Mouse (Mus musculus): ENCODE measurements around the gene 4930470P17Rik. TPM values are rescaled to one million over a fixed set of nuclear protein-coding genes. Genes with fewer than 3 reads are reported as not detected.

The 4930470P17Rik gene
- polyA plus RNA-seq, 1 experiment from 2014 or later, result not detected

GRCm38 (mm10) chr2:170577502-170577901 lies 24.3 kb downstream of the 4930470P17Rik start:
- H3K36me3 ChIP-seq, result no peaks in the 10 kb centered on the region
- H3K27ac ChIP-seq, result no peak overlapping the region
- WGBS, result 82% methylated on average over 3 of the region's 3 CpGs
- no peak for ATAC-seq (ENCODE audit: insufficient number of reproducible peaks, low FRiP score, low TSS enrichment, low read depth)
- no peak overlapping the region for H3K4me2 ChIP-seq
- 0 out of 2 replicates have a peak, but pooled peaks cover 4% of the 10 kb centered on the region for H3K4me1 ChIP-seq
- H3K27me3 ChIP-seq, result no peaks in the 10 kb centered on the region
- H3K9me3 ChIP-seq, result no peaks in the 10 kb centered on the region
- no peak overlapping the region for H3K4me3 ChIP-seq
- H3K9ac ChIP-seq, result no peak overlapping the region

DNA sequence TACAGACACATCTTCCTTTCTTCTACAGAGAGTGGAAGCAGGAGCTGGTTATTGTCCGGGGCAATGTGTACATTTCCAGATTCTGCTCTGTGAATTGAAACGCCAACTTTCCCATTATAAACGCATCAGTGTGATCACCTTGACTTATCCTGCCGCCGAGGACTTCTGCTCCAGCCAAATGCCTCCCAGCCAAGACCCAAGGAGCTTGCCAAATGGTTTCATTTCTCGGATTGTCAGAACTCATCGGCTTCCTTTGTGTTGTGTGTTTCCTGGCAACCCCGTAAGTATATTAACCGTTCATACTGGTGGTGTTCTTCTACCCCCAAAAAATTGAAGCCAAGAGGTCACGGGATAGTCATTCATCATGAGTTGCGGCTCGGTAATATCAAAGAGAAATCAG lies 25.7 kb downstream of the 4930470P17Rik start:
- no peaks in the 10 kb centered on the region for H3K27me3 ChIP-seq
- WGBS, result 72% methylated on average over 12 of the region's 12 CpGs
- H3K4me1 ChIP-seq, result 0 out of 2 replicates have a peak, but pooled peaks cover 4% of the 10 kb centered on the region
- no peaks in the 10 kb centered on the region for H3K9me3 ChIP-seq
- no peak overlapping the region for H3K27ac ChIP-seq
- no peak overlapping the region for H3K9ac ChIP-seq
- ATAC-seq (ENCODE audit: insufficient number of reproducible peaks, low FRiP score, low TSS enrichment, low read depth), result no peak
- H3K4me2 ChIP-seq, result no peak overlapping the region
- no peaks in the 10 kb centered on the region for H3K36me3 ChIP-seq
- no peak overlapping the region for H3K4me3 ChIP-seq

DNA sequence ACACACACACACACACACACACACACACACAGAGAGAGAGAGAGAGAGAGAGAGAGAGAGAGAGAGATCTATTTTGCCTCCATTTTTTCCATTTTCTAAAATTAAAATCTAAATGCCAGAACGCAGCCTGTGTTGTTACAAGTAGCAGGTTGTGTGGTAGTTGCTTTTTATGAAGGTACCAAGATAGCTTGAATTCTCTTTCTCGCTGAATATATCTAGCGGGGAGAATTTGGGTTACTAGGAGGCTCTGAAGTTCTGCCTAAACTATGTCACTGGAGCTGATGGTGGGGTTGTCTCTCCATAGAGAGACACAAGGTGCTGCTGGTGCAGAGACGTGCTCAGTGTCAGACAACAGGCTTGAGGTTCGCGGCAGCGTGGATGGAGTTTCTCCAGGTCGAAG lies 36.8 kb downstream of the 4930470P17Rik start:
- H3K4me1 ChIP-seq, result no peaks in the 10 kb centered on the region
- no peak overlapping the region for H3K4me3 ChIP-seq
- no peak overlapping the region for H3K4me2 ChIP-seq
- ATAC-seq (ENCODE audit: insufficient number of reproducible peaks, low FRiP score, low TSS enrichment, low read depth), result no peak
- no peaks in the 10 kb centered on the region for H3K27me3 ChIP-seq
- H3K9me3 ChIP-seq, result no peaks in the 10 kb centered on the region
- WGBS, result 86% methylated on average over 8 of the region's 8 CpGs
- H3K36me3 ChIP-seq, result no peaks in the 10 kb centered on the region
- no peak overlapping the region for H3K9ac ChIP-seq
- H3K27ac ChIP-seq, result no peak overlapping the region

DNA sequence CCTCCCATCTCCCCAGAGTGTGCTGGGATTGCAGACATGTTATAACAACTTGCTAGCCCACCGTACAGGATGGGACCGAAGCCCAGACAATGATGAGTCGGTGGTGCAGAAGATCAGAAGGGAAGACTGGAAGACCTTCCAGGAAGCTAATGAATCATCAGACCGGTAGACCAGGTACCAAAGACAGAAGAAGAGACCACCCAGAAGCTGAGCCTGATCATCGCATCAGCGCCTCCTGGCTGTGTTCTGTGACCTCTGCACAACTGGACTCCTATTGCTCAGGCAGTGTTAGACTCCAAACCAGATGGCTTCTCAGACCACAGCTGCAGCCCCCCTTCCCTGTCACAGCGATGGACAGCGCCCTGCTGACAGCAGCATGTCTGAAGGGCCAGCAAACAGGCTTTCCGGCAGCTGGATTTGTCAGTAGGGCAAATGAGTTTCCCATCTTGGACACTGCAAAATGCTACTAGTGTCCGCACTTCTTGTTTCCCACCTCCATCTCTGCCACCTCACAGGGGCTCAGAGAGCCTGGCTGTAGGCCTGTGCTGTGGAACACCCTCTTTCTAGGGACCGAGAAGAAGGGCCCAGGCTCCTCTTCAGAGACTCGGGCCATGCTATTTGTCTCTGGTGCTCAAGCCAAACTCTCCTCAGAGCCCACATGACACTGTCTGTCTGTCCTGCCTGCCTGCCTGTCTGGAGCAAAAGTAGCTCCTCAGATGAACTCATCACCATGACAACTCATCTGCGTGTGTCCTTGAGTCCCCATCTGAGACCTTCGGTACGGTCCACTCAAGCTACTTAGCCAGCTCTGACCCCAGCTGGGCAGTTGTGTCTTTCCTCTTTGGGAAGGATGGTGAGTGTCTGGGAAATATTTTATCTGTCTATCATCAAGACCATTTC lies 37.6 kb downstream of the 4930470P17Rik start:
- Histone ChIP-seq H3K9me3 (no peaks in the 10 kb centered on the region), H3K9ac (no peak overlapping the region), H3K36me3 (no peaks in the 10 kb centered on the region), H3K27ac (no peak overlapping the region), H3K4me1 (no peaks in the 10 kb centered on the region), H3K27me3 (no peaks in the 10 kb centered on the region), H3K4me2 (no peak overlapping the region), H3K4me3 (no peak overlapping the region)
- WGBS, result 67% methylated on average over 15 of the region's 15 CpGs
- no peak for ATAC-seq (ENCODE audit: insufficient number of reproducible peaks, low FRiP score, low TSS enrichment, low read depth)

GRCm38 (mm10) chr2:170552088-170552487 lies 49.7 kb downstream of the 4930470P17Rik start:
- Histone ChIP-seq H3K27ac (no peak overlapping the region; the same call in 1 of the 2 replicates), H3K4me3 (no peak overlapping the region), H3K9ac (no peak overlapping the region), H3K4me1 (peaks cover 37% of the 10 kb centered on the region), H3K4me2 (no peak overlapping the region), H3K36me3 (no peaks in the 10 kb centered on the region), H3K27me3 (no peaks in the 10 kb centered on the region), H3K9me3 (no peaks in the 10 kb centered on the region)
- 34% methylated on average over 7 of the region's 7 CpGs for WGBS
- no peak for ATAC-seq (ENCODE audit: insufficient number of reproducible peaks, low FRiP score, low TSS enrichment, low read depth)

DNA sequence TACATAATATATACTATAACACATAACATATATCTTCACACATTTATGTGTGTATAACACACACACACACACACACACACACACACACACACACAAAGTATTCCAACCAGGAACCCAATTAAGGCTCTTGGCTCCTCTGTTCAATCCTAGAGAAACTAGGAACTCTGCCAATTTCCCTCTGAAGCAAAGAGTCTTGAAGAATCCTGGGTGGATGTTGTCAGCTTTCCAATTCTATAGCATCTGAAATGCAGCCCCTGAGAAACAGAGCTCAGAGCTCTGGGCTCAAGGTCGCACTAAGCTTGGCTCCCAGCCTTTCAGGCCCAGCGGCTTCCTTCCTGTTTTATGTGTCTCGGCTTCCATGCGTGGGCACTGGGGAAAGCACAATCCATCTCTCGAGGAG lies 51.6 kb downstream of the 4930470P17Rik start:
- ATAC-seq (ENCODE audit: insufficient number of reproducible peaks, low FRiP score, low TSS enrichment, low read depth), result peak; percentile 54; the same call in 1 of the 2 replicates

DNA sequence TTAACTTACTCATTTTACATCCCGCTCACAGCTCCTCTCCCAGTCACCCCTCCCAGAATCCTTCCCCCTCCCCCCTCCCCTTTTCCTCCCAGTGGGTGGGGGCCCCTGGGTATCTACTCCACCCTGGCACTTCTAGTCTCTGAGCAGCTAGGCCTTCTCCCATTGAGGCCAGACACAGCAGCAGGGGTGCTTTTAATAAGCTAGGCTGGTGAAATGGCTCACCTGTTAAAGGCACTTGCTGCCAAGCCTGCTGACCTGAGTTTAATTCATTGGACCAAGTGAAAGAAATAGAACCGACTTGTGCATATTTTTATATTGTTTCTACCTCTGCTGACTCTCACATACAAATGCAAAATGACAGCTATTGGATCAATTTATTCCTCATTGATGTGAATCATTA lies 52.7 kb downstream of the 4930470P17Rik start:
- Histone ChIP-seq H3K9ac (no peak overlapping the region), H3K36me3 (no peaks in the 10 kb centered on the region), H3K4me3 (no peak overlapping the region), H3K27ac (no peak overlapping the region), H3K4me2 (no peak overlapping the region), H3K4me1 (peaks cover 40% of the 10 kb centered on the region), H3K27me3 (no peaks in the 10 kb centered on the region), H3K9me3 (no peaks in the 10 kb centered on the region)
- no peak for ATAC-seq (ENCODE audit: insufficient number of reproducible peaks, low FRiP score, low TSS enrichment, low read depth)
- 56% methylated on average over 2 of the region's 2 CpGs for WGBS

More for the DNA sequence above, 51.6 kb downstream of the 4930470P17Rik start:
- Histone ChIP-seq H3K4me1 (peaks cover 37% of the 10 kb centered on the region), H3K36me3 (no peaks in the 10 kb centered on the region), H3K27me3 (no peaks in the 10 kb centered on the region), H3K9me3 (no peaks in the 10 kb centered on the region), H3K4me2 (0 out of 2 replicates have a peak overlapping the region, but pooled peaks have one; percentile 19), H3K27ac (peak overlapping the region; percentile 73), H3K4me3 (no peak overlapping the region), H3K9ac (no peak overlapping the region)
- WGBS, result 7% methylated on average over 5 of the region's 5 CpGs

DNA sequence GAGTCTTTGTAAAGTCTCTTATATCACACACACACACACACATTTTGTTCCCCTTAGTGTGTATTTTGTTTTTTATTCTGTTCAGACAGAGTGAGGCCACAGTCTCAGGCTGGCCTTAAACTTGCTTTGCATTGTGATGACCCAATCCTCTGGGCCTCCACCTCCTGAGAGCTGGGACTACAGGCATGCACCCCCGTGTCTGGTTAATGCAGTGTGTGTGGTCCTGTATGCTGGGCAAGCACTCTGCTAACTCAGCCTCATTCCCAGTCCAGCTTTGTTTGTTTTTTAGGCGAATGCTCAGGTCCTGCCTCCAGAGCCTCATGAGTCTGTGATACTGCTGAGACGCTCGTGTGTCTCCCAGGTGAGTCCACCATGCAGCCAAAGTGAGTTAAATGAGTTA lies 53.8 kb downstream of the 4930470P17Rik start:
- Histone ChIP-seq H3K4me2 (no peak overlapping the region), H3K36me3 (no peaks in the 10 kb centered on the region), H3K4me1 (peaks cover 42% of the 10 kb centered on the region), H3K9ac (no peak overlapping the region), H3K27ac (no peak overlapping the region), H3K4me3 (no peak overlapping the region), H3K27me3 (no peaks in the 10 kb centered on the region), H3K9me3 (no peaks in the 10 kb centered on the region)
- WGBS, result 30% methylated on average over 4 of the region's 4 CpGs
- no peak for ATAC-seq (ENCODE audit: insufficient number of reproducible peaks, low FRiP score, low TSS enrichment, low read depth)

- peaks cover 42% of the 10 kb centered on the region for H3K4me1 ChIP-seq
- no peaks in the 10 kb centered on the region for H3K9me3 ChIP-seq
- H3K27ac ChIP-seq, result no peak overlapping the region
- no peak overlapping the region for H3K4me2 ChIP-seq
- H3K4me3 ChIP-seq, result no peak overlapping the region
- no peaks in the 10 kb centered on the region for H3K36me3 ChIP-seq
- H3K27me3 ChIP-seq, result no peaks in the 10 kb centered on the region
- no peak for ATAC-seq (ENCODE audit: insufficient number of reproducible peaks, low FRiP score, low TSS enrichment, low read depth)
- H3K9ac ChIP-seq, result no peak overlapping the region
- 34% methylated on average over 6 of the region's 6 CpGs for WGBS
Measured at GRCm38 (mm10) chr2:170547526-170547925, 54.3 kb downstream of the 4930470P17Rik start.

- Histone ChIP-seq H3K9ac (no peak overlapping the region), H3K36me3 (no peaks in the 10 kb centered on the region), H3K27ac (no peak overlapping the region), H3K27me3 (no peaks in the 10 kb centered on the region), H3K9me3 (no peaks in the 10 kb centered on the region), H3K4me1 (peaks cover 27% of the 10 kb centered on the region), H3K4me2 (no peak overlapping the region), H3K4me3 (no peak overlapping the region)
- no peak for ATAC-seq (ENCODE audit: insufficient number of reproducible peaks, low FRiP score, low TSS enrichment, low read depth)
- 45% methylated on average over 4 of the region's 4 CpGs for WGBS
Measured at GRCm38 (mm10) chr2:170545745-170546144, 56.1 kb downstream of the 4930470P17Rik start.

DNA sequence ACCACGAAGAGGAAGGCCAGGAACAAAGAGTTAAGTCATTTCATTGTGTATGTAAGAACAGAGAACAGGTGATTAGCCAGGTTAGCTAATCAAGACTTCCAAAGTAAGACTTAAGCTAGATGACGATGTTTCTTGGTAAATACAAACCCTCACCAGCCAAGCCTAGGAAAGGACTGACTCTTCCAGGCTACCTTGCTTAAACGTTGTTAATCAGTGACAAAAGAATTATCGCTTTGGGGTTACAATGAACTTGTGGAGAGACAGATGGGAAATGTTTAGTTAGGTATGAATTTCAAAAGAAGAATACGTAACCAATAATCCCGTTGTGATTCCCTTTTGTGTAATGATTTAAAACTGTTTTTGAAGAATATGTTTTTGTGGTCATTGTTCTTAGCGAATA lies 56.9 kb downstream of the 4930470P17Rik start:
- no peak overlapping the region for H3K4me2 ChIP-seq
- no peak for ATAC-seq (ENCODE audit: insufficient number of reproducible peaks, low FRiP score, low TSS enrichment, low read depth)
- peaks cover 22% of the 10 kb centered on the region for H3K4me1 ChIP-seq
- H3K36me3 ChIP-seq, result no peaks in the 10 kb centered on the region
- H3K27ac ChIP-seq, result no peak overlapping the region
- H3K27me3 ChIP-seq, result no peaks in the 10 kb centered on the region
- no peak overlapping the region for H3K9ac ChIP-seq
- H3K4me3 ChIP-seq, result no peak overlapping the region
- no peaks in the 10 kb centered on the region for H3K9me3 ChIP-seq
- 82% methylated on average over 7 of the region's 7 CpGs for WGBS

DNA sequence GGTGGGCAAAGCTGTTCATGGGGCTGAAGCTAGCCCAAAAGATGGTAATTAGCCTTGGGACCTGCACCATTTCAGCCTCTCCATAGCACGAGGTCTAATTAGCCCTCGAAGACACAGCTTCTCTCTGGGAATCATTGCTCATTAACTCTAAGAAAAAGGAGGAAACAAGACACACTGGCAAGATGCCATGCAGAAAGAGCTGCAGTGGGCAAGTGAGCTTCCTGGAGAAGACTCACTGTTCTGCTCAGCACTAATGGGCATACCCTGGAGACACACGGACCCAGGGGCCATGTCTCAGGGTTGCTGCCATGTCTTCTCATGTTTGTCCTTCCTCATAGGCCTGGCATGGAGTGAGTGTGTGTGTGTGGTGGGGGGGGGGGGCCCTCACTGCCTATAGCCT lies 57.7 kb downstream of the 4930470P17Rik start:
- Histone ChIP-seq H3K9me3 (no peaks in the 10 kb centered on the region), H3K27ac (no peak overlapping the region), H3K27me3 (no peaks in the 10 kb centered on the region), H3K9ac (no peak overlapping the region), H3K36me3 (no peaks in the 10 kb centered on the region), H3K4me3 (no peak overlapping the region), H3K4me1 (peaks cover 15% of the 10 kb centered on the region; the same call in 1 of the 2 replicates), H3K4me2 (no peak overlapping the region)
- ATAC-seq (ENCODE audit: insufficient number of reproducible peaks, low FRiP score, low TSS enrichment, low read depth), result no peak
- WGBS, result 46% methylated on average over 3 of the region's 3 CpGs

All from limb, embryonic 15.5 days (tissue).